Mouse (Mus musculus) lung, embryonic 14.5 days (tissue): ENCODE results near the gene Ccdc88a. TPM values are rescaled to one million over a fixed set of nuclear protein-coding genes. Genes with fewer than 3 reads are reported as not detected.

Experiments
- ATAC-seq: fragments of 200-750 bp; cut with Nextera tagmentation; 2 replicates; pipeline ENCODE4 v1.8.0; 2017; ENCODE audit warnings: mild to moderate bottlenecking, moderate TSS enrichment, moderate library complexity; ENCODE audit not compliant: insufficient read depth
- DNase-seq: peaks from one replicate; pipeline ENCODE4 v3.0.0-alpha.2; 2015
- H3K27ac ChIP-seq: fragments of 300-500 bp; sonication (generic); 2 replicates; pipeline ENCODE4 v1.5.1; 2014; ENCODE audit warnings: low read depth, mild to moderate bottlenecking, moderate library complexity
- H3K27me3 ChIP-seq: fragments of 300-500 bp; sonication (generic); 2 replicates; pipeline ENCODE4 v1.6.1; 2014; ENCODE audit warnings: low read length, control low read depth; ENCODE audit not compliant: insufficient read depth
- H3K36me3 ChIP-seq: fragments of 300-500 bp; sonication (generic); 2 replicates; pipeline ENCODE4 v1.6.1; 2014; ENCODE audit warnings: control low read depth; ENCODE audit not compliant: insufficient read depth
- H3K4me1 ChIP-seq: fragments of 300-500 bp; sonication (generic); 2 replicates; pipeline ENCODE4 v1.6.1; 2014; ENCODE audit warnings: antibody characterized with exemption, control low read depth; ENCODE audit not compliant: insufficient read depth
- H3K4me2 ChIP-seq: fragments of 300-500 bp; sonication (generic); 2 replicates; pipeline ENCODE4 v1.6.1; 2014; ENCODE audit warnings: mild to moderate bottlenecking
- H3K4me3 ChIP-seq: fragments of 300-500 bp; sonication (generic); 2 replicates; pipeline ENCODE4 v1.5.1; 2014; ENCODE audit warnings: low read depth, low read length
- H3K9ac ChIP-seq: fragments of 300-500 bp; sonication (generic); 2 replicates; pipeline ENCODE4 v1.6.1; 2014
- H3K9me3 ChIP-seq: fragments of 300-500 bp; sonication (generic); 2 replicates; pipeline ENCODE4 v1.6.1; 2016; ENCODE audit warnings: low read depth, low read length, control low read depth
- CTCF ChIP-seq: IDR thresholded peaks from 2 replicates; pipeline ENCODE4 v1.5.1; 2016; ENCODE audit warnings: antibody characterized with exemption, low read depth
- WGBS: fragments of 180-500 bp; shearing (Covaris S2); extraction: QIAGEN DNeasy Blood & Tissue Kit; methylation state at CpG from one replicate; pipeline ENCODE4 v1.1.7; 2014; 5-methylcytosine and 5-hydroxymethylcytosine counted together
- polyA plus RNA-seq: library from polyadenylated mRNA; unstranded; fragments of >200 nt; fragmentation: Nextera tagmentation; extraction: Ambion mirVana; gene quantifications from 2 replicates; pipeline ENCODE4 v1.2.1, GENCODE M21; 2014

The Ccdc88a gene
- polyA plus RNA-seq, result 33.7 and 35.4 TPM in 2 replicates

GRCm38 (mm10) chr11:29373396-29374273 lies at the start of gene Ccdc88a:
Ccdc88a (plus strand) TSS chr11:29373658.
- H3K4me1 ChIP-seq, result peaks cover 5% of the 10 kb centered on the region; the same call in 1 of the 2 replicates
- no peak for TF ChIP-seq CTCF
- peak within 1 kb of the TSS; percentile 91 for H3K9ac ChIP-seq
- under 1% methylated on average over 106 of the region's 107 CpGs for WGBS
- H3K36me3 ChIP-seq, result no peaks in the 10 kb centered on the region
- ATAC-seq (peak; percentile 95), DNase-seq (peak; percentile 98)
- peak within 1 kb of the TSS; percentile 56 for H3K4me2 ChIP-seq
- H3K9me3 ChIP-seq, result no peaks in the 10 kb centered on the region
- peak within 1 kb of the TSS; percentile 94 for H3K27ac ChIP-seq
- peak within 1 kb of the TSS; percentile 87 for H3K4me3 ChIP-seq
- H3K27me3 ChIP-seq, result no peaks in the 10 kb centered on the region

- peak; percentile 11 for DNase-seq
- no peaks in the 10 kb centered on the region for H3K9me3 ChIP-seq
- H3K4me3 ChIP-seq, result no peak overlapping the region
- H3K4me2 ChIP-seq, result no peak overlapping the region
- WGBS, result 76% methylated on average over 2 of the region's 2 CpGs
- H3K9ac ChIP-seq, result no peak overlapping the region
- ATAC-seq, result no peak
- H3K4me1 ChIP-seq, result no peaks in the 10 kb centered on the region
- no peak overlapping the region for H3K27ac ChIP-seq
- TF ChIP-seq CTCF, result no peak
- H3K27me3 ChIP-seq, result no peaks in the 10 kb centered on the region
- no peaks in the 10 kb centered on the region for H3K36me3 ChIP-seq
Observed at GRCm38 (mm10) chr11:29335505-29335904, 38.0 kb upstream of the Ccdc88a start.

- no peaks in the 10 kb centered on the region for H3K36me3 ChIP-seq
- no peaks in the 10 kb centered on the region for H3K27me3 ChIP-seq
- no peak overlapping the region for H3K4me2 ChIP-seq
- ATAC-seq (no peak), DNase-seq (no peak)
- H3K27ac ChIP-seq, result no peak overlapping the region
- H3K4me3 ChIP-seq, result no peak overlapping the region
- H3K4me1 ChIP-seq, result no peaks in the 10 kb centered on the region
- H3K9me3 ChIP-seq, result no peaks in the 10 kb centered on the region
- TF ChIP-seq CTCF, result no peak
- WGBS, result 60% methylated on average over 2 of the region's 2 CpGs
- H3K9ac ChIP-seq, result no peak overlapping the region
Observed at GRCm38 (mm10) chr11:29341259-29341658, 32.2 kb upstream of the Ccdc88a start.

GRCm38 (mm10) chr11:29344891-29345657 lies 28.4 kb upstream of the Ccdc88a start:
- Histone ChIP-seq H3K4me2 (no peak overlapping the region), H3K36me3 (no peaks in the 10 kb centered on the region), H3K4me3 (no peak overlapping the region), H3K4me1 (no peaks in the 10 kb centered on the region), H3K9me3 (no peaks in the 10 kb centered on the region), H3K9ac (no peak overlapping the region), H3K27ac (no peak overlapping the region), H3K27me3 (no peaks in the 10 kb centered on the region)
- no peak for TF ChIP-seq CTCF
- ATAC-seq, result no peak
- DNase-seq, result no peak
- WGBS, result 75% methylated on average over 4 of the region's 4 CpGs

DNA sequence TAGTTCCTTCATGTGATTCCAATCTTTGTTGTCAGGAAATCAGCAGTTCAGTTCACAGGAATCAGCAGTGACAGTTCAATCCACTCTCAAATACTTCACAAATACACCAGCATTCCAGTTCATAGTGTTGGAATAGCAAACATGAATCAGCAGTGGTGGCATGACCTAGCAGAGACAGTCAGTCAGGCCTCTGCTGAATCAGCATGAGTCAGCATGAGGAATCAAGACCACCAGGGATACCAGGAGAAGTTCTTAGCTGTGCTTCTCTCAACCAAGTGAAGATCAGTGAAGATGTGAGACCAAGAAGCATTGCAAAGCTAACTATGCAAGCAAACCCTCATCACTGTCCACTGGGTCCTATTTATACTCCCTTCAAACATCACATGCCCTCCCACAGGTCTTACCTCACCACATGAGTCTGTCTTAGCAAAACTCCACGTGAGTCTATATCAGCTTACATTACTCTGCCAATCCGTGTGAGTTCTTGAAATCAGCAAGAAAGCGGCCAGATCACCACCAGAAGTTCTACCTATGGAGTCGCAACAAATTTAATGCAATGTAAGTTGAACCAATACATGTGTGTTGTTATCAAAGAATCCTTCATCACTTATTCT lies 27.7 kb upstream of the Ccdc88a start:
- no peak overlapping the region for H3K4me3 ChIP-seq
- no peaks in the 10 kb centered on the region for H3K9me3 ChIP-seq
- no peak overlapping the region for H3K27ac ChIP-seq
- no peak for TF ChIP-seq CTCF
- 71% methylated on average over 4 of the region's 4 CpGs for WGBS
- H3K4me2 ChIP-seq, result no peak overlapping the region
- no peaks in the 10 kb centered on the region for H3K4me1 ChIP-seq
- H3K27me3 ChIP-seq, result no peaks in the 10 kb centered on the region
- H3K9ac ChIP-seq, result no peak overlapping the region
- DNase-seq (no peak), ATAC-seq (no peak)
- no peaks in the 10 kb centered on the region for H3K36me3 ChIP-seq

GRCm38 (mm10) chr11:29350891-29351290 lies 22.6 kb upstream of the Ccdc88a start:
- no peaks in the 10 kb centered on the region for H3K4me1 ChIP-seq
- no peak for ATAC-seq
- 94% methylated on average over 2 of the region's 2 CpGs for WGBS
- H3K9me3 ChIP-seq, result no peaks in the 10 kb centered on the region
- no peak for TF ChIP-seq CTCF
- no peak overlapping the region for H3K4me2 ChIP-seq
- no peaks in the 10 kb centered on the region for H3K27me3 ChIP-seq
- no peak overlapping the region for H3K4me3 ChIP-seq
- H3K9ac ChIP-seq, result no peak overlapping the region
- DNase-seq, result no peak
- H3K36me3 ChIP-seq, result no peaks in the 10 kb centered on the region
- H3K27ac ChIP-seq, result no peak overlapping the region
